Mouse (Mus musculus) B cell, adult 2 months (primary cell): Measurements from ENCODE around the gene Plod2.

Source experiments
- DNase-seq, 2 experiments: peaks; one replicate each; pipeline ENCODE4 v3.0.0; 2022

Plod2 gene

DNA sequence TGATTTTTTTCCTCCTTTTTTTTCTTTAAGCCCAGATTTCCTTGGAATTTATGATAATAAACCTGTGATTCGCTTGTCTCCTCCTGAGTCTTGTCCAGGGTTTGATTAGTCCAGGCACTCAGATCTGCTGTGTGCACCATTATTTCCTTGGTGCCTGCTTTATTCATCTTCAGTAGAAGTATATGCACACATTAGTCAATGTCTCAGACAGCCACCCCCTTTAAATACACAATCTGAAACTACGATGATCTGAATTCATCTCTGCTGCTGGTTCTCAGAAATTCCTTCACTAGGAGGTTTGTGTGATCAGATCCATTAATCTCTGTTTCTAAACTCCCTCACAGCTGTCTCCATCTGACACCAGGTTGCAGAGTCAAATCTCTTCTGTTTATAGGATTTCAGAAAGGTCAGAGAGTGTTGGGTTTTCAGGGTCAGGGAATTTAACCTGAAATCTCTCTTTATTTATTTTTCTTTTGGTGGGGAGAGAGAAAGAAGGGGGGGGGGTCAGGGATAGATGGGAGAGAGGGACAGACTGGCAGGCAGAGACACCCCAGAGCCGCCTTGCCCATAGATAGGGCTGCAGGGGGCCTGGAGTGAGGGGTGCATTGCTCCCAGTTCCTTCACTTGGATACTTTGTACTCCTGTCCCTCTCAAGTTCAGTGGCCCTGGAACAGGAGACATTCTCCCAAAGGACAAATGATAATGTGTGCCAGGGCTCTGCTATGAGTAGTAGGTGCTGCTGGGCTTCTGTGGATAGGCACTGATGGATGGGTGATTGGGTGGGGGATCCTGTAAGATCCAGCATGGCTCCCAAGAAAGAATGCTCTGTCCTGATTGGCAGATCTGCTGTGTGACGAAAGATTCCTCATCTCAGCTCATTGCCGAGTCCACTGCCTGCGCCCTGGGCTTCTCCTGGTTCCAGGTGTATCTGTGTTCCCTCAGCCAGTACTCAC lies 13.3 kb downstream of the Plod2 start:
- DNase-seq, result no peak

DNA sequence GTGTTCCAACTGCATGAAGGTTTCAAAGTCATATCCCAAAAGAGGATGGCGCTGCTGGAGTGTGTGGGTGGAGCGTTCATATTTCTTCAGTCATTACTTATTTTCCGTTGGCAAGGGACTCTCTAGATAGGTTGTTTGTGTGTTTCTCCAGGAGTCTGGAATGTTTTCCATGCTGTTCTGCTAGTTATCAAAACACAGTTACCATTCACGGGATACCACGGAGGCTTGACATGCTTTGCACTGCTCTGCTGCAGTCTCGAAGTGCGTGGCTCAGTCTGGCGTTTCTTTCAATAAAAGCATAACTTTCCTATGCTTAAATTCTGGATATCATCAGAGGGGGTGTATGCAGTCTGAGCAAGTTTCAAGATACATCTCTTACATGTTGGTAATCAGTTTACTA lies 17.7 kb downstream of the Plod2 start:
- no peak for DNase-seq

DNA sequence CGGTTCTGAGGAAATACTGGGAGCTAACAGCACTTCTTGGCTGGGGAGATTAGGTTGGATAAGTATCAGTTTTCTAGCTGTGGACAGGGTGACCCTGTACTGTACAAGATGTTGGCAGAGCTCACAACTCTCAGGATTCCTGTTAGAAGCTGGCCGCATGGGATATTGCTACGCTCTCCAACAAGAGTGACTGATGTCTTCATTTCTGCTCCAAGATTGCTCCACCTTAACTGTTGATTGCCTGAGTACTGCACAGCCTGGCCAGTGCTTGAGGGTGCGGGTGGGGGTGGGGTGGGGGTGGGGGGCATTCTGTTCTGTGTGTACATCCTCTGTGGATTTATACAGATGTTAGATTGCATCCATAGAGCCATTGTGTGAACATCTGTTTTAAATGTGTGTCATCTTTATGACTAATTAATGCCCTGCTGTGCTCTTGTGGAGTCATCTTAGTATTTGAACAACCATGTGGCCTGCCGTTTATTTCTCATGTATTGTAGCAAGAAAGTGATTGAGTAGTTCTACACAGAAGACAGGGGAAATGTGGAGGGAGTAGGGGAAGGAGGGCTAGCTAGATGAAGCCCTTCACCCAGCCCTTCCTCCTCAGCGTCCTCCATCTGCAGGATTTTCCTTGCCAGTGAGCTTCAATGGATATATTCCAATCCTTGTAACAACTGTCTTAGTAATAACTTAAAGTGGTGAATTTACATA lies 19.0 kb downstream of the Plod2 start:
- DNase-seq, result no peak

DNA sequence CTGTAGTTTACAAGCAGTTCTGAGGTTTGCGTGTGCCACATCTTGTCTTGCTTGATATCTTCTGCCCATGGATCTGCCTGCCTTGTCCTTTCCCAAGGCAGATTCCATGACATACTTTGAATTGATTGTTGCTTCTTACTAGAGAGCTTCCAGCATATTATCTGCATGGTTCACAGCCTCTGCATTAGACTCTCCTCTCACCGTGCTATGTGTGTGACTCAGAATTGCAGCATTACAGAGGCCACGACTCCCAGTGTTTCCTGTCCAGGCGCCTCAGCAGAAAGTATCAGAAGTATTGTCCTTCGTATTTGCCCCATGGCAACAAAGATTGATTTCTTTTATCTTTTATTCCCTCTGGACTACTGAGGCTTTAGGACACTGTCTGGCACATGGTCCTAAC lies 20.4 kb downstream of the Plod2 start:
- no peak for DNase-seq

DNA sequence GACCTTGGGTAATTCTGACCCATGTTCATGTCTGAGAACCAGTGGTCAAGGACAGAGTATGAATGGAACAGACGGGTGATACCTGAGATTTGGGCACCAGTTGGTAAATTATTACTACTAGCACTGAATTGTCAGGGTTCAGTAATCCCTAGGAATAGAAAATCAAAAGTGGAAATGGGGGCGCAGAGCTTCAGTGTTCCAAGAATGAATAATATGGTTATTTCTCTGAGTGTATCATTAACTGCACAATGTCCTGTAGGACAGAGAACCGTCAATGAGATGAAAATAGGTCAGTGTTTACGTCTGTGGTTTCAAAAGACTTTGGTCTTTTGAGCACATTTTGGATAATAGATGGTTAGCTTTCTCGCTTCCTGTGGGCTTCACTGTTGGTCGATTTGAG lies 21.3 kb downstream of the Plod2 start:
- no peak for DNase-seq

DNA sequence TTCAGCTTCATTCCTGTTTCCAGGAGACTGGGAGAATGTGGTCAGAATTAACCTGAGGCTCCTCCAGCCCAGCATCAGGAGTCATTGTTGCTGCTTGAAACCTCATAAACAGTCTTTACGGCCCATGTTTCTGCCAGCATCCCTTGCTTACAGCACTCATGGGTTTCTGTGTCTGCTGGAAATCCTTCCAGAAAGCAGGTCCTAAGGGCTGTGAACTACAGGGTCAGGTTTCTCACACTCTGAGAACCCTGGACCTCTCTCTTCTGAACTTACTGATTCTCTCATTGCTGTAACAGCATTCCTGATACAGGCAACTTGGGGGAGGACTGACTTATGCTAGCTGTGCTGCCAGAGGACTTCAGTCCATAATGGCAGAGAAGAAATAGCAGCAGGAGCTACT lies 22.4 kb downstream of the Plod2 start:
- no peak for DNase-seq

DNA sequence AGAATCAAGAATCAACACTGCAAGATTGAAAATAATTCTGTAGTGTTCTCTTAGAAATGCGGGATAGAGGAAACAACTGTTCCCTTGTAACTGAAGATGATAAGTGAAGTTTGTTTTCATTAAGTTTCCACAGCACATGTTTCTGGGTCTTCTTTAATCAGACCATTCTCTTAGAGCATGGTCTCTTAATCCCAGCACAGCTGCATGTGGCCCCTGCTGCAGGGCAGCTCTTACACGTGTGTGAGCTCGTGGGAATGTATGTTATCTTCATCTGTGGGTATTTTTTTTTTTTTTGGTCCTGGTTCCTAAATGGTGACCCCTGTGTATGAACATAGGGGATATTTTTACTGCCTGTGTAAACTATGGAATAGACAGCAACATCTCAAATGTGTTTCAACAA lies 24.2 kb downstream of the Plod2 start:
- DNase-seq, result no peak

DNA sequence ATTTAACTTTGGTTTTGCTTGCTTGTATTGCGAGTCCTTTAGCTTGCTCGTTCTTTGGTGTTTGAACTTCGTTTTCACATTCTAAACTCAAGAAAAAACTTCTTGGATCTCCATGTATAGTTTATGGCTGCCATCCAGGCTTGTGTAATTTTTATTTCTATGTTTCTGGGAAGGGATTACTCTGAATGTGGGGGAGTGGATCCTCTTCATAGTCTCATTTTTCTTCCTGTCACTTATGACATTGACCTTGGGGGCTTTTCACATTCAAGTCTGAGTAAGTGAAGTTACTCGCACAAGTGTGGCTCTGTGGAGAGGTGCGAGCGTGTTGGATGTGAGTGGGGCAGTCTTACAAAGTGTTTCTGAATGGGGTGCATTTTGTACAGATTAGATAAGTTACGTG lies 25.5 kb downstream of the Plod2 start:
- DNase-seq, result no peak

DNA sequence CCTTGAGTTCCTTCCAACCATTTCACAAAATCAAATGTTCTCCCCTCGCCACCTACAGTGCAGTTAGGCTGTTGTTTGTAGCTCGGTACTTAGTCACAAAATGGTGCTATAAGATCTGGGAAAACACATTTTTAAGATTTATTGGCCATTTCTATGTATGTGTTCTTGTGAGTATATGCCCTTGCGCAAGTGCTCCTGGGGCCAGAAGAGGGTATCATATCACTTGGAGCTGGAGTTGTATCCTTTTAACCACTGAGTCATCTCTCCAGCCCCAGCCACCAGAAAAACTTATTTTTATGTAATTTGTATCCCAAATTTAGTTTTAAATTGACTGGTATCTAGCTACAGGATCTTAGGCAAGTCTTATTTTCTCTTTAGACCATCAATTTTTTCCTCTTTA lies 26.8 kb downstream of the Plod2 start:
- DNase-seq, result no peak

DNA sequence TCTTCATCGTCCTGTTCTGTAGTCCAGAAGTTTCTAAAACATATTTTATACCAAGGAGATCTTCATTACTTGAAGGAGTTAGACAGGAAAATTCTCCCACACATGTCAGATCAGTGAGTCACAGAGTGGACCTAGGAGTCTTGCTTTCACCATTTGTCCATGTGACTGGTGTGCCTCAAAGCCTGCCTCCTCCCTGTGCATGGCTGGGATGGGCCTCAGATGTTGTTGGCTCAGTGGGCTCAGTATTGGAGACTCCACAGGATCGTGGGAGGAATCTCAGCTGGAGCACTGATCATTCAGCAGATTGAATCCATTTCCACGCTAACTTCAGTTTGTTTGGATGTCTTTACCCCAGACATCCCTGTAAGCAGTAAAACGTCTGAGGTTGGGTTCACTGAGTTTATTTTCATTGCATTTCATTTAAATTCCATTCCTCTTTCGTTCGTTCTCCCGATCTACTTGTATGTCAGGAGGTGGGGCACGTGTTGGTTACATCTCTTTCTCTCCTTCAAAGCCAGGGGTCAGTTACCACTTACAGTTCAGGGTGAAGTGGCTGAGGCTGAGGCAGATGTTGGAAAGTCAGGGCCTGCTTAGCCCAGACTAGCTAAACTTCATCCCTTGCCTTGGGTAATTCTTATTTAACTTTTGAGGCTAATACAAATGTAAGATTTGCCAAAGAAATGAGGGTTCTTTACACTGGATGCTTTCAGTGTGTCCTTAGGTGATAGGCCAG lies 30.5 kb downstream of the Plod2 start:
- DNase-seq, result no peak

DNA sequence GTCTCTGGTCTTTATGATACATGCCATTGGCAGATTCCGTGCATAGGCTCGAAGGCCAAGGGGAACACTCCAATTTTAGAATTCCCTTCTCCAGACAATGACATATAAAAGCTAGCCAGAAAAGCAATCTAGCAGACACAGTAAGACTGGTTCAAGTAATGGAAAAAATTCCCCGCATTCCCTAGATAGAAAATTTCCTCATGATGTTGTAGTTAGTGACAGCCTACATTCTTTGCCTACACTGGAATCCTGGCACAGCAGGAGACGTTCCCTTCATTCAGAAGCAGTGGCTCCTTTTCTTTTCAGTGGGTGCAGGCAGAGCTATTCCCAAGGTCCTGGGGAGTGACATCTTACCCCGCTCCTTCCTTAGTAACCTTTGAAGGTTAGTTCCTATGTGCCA lies 41.9 kb downstream of the Plod2 start:
- no peak for DNase-seq

DNA sequence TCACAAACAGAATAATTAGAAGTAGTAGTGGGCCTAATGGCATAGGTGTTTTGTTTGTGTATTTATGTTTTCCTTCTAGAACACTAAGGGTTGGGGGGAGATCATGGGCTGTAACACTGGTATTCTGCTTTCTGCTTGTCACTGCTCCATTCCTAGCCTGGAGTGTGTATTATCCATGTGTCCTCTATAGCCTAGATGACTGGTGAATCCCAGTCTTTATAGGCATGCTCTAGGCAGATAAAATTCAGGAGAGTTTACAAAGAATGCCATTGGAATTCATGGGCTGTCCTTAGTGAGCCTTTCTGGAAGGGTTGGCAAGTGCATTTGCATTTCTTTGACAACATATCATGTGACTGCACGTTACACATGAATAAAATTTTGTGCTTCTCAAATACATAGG lies 44.0 kb downstream of the Plod2 start:
- no peak for DNase-seq

DNA sequence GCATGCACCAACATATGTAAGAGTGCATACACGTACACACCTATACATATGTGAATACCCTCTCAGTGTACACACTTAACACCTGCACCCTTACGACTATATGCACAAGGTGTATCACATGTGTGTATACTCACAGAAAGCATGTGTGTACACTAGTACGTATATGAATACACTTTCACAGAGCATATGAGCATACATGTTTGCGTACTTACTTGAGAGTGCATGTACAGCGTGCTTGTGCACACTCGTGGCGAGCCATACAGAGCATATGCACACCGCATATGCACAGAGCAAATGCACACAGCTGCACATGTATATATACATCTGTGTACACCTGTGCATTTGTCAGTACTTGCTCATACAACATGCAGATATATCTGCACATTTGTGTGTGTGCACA lies 45.4 kb downstream of the Plod2 start:
- no peak for DNase-seq

DNA sequence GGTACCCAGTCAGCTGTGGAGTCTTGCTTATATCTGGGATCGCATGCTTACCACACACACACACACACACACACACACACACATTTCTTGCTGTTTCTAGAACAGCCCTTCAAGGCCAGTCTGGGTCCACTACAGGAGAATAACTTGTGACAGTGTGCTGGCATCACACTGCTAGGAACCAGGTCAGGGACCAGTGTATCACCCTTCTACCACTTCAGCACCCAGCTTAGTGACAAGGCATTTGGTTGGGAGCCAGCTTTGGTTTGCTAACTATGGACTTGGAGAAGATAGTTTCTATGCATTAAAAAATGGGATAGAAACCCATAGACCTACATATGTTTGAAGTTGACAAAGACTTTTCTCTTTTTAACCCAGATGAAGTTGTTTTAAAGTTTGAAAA lies 46.2 kb downstream of the Plod2 start:
- no peak for DNase-seq

DNA sequence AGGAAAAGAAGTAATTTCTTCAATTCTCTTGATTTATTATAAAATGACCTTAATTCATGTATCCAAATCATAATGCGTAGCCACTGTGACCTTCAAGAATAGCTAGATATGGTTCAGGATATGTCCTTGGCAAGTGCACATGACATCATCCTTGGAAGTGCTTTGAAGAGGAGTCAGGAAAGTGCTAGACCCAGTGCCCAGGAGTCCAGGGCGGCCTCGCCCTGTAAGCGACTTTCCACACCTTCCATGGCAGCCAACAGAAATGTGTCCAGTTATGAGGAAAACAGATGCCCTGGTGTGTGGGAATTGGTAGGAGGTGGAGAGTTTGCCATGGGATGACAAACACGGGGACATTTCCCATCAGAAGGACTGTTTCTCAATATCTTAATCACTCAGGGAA lies 47.0 kb downstream of the Plod2 start:
- DNase-seq, result no peak

DNA sequence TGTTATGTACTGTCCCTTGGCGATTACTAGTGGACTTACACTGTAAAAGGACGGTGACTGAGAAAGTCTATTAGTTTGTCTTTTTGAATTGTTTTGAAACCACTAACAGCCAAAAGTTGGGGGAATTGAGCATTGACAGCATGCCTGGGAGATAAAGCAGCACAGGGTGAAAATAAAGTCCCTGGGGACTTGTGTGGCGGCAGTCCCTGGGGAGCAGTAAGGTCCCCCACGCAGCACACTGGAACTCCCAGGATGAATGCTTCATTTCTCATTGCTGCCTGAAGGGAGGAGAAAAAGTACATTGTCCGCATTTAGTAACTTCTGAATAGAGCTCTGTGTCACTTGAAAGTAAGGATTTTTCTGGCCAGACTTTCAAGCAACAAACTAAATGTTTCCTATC lies 49.5 kb downstream of the Plod2 start:
- peak; percentile 7 to 15 for DNase-seq

DNA sequence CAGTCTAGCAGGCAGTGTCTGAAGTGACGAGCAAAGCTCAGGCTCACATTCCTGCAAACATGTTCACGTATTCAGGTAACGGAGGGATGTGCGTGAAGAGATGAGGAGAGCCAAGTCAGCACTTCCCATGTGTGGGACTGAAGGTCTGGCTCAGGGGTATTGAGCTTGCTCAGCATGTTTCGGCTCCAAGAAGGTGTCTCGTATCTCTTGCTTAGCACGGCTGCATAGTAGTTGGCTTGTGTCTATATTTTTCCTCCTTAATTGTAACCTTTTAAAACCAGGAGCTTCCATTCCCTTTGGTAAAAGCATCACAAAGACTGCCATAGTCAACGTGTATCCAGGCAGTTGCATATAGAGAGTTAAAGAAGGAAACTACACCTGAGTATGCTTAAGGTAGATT lies 50.7 kb downstream of the Plod2 start:
- no peak for DNase-seq

DNA sequence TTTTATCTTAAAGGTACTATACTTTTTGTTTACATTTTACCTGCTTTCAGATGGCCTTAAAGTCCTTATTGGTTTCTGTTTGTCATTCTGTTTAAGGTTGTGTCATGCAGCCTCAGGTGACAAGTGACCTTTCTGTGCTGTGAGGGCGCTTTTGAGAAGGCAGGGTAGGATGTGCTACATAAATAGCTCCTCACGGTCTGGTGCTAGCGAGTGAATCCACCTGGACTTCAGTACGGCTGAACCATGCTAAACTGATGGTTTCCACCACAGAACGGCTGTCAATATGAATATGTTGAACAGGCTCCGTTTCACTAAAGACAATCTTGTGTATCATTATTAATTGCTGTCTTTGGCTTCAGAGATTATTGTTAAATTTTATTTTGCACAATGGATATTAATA lies 52.5 kb downstream of the Plod2 start:
- no peak for DNase-seq

DNA sequence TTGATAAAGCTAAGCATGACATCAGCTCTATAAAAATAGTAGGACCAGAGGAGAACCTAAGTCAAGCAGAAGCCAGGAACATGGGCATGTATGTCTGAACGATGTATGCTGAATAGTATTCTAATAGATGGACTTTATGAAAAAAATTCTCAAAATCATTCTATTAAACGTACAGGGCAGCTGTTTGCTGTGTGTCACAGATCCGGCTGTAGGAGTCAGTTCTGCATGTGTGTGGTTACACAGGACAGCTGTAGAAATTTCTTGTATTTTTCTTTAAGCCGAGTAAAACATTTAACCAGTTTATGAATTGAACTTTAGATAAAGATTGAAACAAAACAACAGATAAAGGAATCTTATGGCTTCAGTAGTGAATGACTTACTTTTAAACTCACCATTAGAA lies 53.3 kb downstream of the Plod2 start:
- DNase-seq, result no peak

DNA sequence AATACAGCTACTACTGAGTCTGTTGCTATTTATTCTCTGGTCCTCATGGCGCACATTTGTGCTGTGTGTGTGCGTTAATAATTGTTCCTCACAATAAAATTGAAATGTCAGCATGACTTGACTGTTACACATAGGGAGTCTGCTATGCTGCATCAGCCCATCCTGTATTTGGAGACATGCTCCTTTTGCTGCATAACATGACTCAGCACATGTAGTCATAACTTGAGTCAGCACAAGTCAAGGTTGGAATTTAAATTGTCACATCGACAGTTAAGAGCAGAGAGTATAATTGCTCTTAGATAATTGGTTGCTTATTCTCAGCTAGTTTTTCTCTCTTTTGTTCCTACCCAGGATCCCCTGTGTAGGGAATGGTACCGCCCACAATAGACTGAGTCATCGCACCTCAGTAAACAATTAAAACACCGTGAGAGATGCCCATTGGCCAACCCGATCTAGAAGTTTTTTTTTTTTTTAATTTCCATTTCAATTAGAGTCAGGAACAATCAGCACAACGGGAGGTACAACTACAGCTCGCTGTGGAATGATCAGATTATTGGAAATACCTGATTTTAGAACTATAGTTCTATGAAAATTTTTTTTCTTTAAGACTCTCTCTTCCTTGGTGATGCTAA lies 55.0 kb downstream of the Plod2 start:
- DNase-seq, result no peak

DNA sequence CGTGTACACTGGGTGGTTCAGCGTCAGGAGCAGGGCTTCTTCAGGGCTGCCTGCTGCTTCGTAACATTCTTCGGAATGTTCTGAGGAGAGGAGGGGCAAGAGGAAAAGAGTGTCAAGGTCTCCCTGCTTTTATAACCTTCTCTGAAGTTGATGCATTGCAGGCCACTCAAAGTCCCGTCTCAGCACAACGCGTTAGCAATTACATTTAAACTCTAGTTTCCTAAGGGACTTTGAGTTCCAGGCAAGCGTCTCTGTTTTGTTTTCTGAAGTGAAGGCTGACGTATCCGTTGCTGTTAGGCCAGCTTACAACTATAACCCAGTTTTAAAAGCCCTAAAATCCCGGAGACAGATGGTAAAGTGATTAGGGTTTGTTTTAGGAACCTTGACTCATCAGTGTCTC lies 55.8 kb downstream of the Plod2 start:
- no peak for DNase-seq

DNA sequence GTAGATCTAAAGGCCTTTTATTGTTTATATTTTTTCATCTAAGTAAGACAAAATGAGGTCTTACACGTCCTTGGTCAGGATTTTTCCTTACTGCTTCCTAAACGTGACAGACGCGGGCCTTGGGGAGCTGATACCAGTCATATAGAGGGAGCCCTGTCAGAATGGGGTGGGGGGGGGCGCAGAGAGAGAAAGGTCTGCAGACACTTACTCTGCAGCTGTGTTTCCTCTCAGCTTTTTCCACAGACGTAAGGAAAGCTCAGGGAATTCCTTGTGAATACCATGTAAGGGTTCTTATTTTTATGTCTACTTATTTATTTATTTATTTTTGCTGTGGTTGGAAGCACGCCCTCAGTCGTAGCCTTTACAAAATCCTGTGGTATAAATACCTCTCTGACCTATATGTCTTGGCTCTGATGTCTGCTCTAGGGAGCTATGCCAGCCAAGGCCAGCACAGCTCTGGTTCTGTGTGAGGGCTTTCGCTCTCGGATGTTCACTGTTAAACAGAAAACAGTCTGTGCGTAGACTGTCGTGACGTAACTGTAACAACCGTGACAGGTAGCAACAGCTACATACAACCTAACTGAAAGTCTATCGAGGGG lies 58.0 kb downstream of the Plod2 start:
- no peak for DNase-seq

DNA sequence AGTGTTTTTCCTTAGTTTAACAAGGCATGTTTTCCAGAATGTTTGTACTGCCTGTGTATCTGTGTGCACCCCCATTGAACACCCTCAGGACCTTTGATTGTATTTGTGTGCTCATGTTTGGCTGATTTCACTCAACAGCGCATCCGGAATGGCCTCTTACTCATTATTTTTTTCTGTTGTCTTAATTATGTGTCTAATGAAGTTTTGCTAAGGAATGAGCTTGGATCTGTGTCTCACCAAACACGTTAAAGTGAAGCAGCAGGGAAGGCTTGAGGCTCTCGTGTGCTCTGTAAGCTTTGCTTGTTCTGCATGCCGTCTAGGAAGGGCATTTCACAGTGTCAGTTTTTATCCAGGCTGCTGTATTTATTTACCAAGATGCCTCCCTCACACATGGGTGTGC lies 59.5 kb downstream of the Plod2 start:
- DNase-seq, result no peak
